Mouse (Mus musculus): ENCODE measurements around the gene Tkt.

Tkt gene

DNA sequence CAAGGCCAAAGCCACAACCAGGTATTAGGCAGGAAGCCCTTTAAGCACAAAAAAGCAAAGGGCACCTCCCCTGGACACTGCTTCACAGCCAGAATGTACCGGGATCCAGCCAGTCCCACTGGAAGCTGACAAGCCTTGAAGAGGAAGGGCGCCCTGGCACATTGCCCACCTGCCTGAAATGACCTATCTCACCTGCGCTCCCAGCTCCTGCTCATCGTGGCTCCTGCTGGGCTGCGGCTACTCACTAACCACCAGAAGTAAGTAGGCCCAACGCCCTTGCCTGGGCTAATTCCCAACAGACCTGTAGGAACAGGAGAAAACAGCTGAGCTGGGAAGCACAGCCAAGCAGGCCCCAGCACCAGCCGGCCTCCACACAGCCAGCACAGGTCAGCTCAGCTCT lies 74.0 kb downstream of the Tkt start:
- DNase-seq (ENCODE audit: low spot score), result no peak

DNA sequence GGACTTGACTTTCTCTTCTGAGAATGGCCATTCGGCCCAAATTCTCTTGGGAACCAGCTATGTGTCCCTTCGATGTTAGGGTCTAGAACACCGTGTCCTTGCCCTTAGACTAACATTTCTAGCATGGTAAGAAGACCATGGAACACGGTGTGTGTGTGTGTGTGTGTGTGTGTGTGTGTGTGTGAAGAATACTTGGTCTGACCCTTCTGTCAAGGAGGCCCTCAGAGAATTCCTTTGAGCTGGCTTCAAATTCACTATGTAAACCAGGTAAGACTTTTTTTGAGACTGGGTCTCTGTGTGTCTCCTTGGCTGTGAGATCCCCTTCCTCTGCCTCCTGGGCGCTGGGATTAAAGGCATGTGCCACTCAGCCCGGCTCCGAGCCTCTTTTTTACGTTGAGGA lies 74.4 kb downstream of the Tkt start:
- no peak for DNase-seq (ENCODE audit: low spot score)
